Mouse (Mus musculus): Measurements from ENCODE around the gene Slc4a5. TPM values are rescaled to one million over a fixed set of nuclear protein-coding genes. Genes with fewer than 3 reads are reported as not detected.
A peak's percentile ranks its signal among the peaks of the same experiment; 100 is the strongest.

Slc4a5 gene
- polyA plus RNA-seq, 2 experiments = 0.52 to 1.4 TPM

- Histone ChIP-seq H3K9me3 (ENCODE audit: control insufficient read depth, low read length) (no peaks in the 10 kb centered on the region), H3K36me3 (replicated peaks; ENCODE audit: control insufficient read depth, insufficient read depth, low read depth) (no peaks in the 10 kb centered on the region), H3K4me2 (ENCODE audit: low read depth) (no peak overlapping the region), H3K27ac (no peak overlapping the region), H3K4me3 (ENCODE audit: insufficient read depth in 1 of 2, low read depth in 2 of 2, low read length in 2 of 2) (no peak overlapping the region), H3K27me3 (ENCODE audit: control insufficient read depth, insufficient read depth, low read length) (no peaks in the 10 kb centered on the region), H3K4me1 (replicated peaks; ENCODE audit: control insufficient read depth in 2 of 2, insufficient read depth in 2 of 2, low read length in 1 of 2) (no peaks in the 10 kb centered on the region), H3K9ac (replicated peaks) (no peak overlapping the region)
- 64% methylated on average over 7 of the region's 7 CpGs for WGBS (ENCODE audit: insufficient replicate concordance)
- TF ChIP-seq CTCF (IDR thresholded peaks at IDR 0.05; ENCODE audit: low read depth) (no peak), EP300 (IDR thresholded peaks at IDR 0.05; ENCODE audit: low read depth) (no peak)
- DNase-seq (ENCODE audit: low read depth in 3 of 3, low spot score in 3 of 3) (no peak), ATAC-seq (ENCODE audit: insufficient read depth) (no peak)
Measured at GRCm38 (mm10) chr6:83254242-83254641, 34.6 kb downstream of the Slc4a5 start.

- H3K27ac ChIP-seq = no peak overlapping the region
- H3K4me1 ChIP-seq (replicated peaks; ENCODE audit: control insufficient read depth in 2 of 2, insufficient read depth in 2 of 2, low read length in 1 of 2) = 0 out of 4 replicates have a peak, but pooled peaks cover 0 to 3% of the 10 kb centered on the region in 2 experiments
- H3K36me3 ChIP-seq (replicated peaks; ENCODE audit: control insufficient read depth, insufficient read depth, low read depth) = no peaks in the 10 kb centered on the region
- no peak for DNase-seq (ENCODE audit: low read depth in 3 of 3, low spot score in 3 of 3)
- H3K9ac ChIP-seq (replicated peaks) = no peak overlapping the region
- H3K9me3 ChIP-seq (ENCODE audit: control insufficient read depth, low read length) = no peaks in the 10 kb centered on the region
- no peak overlapping the region for H3K4me2 ChIP-seq (ENCODE audit: low read depth)
- H3K27me3 ChIP-seq (ENCODE audit: control insufficient read depth, insufficient read depth, low read length) = no peaks in the 10 kb centered on the region
- WGBS (ENCODE audit: insufficient replicate concordance) = 48% methylated on average over 1 of the region's 1 CpGs
- H3K4me3 ChIP-seq (ENCODE audit: insufficient read depth in 1 of 2, low read depth in 2 of 2, low read length in 2 of 2) = no peak overlapping the region
- no peak for ATAC-seq (ENCODE audit: insufficient read depth)
- no peak for TF ChIP-seq EP300 (IDR thresholded peaks at IDR 0.05; ENCODE audit: low read depth)
- TF ChIP-seq CTCF (IDR thresholded peaks at IDR 0.05; ENCODE audit: low read depth) = peak; percentile 41; the same call in 1 of the 2 replicates
Measured at GRCm38 (mm10) chr6:83264516-83264915, 44.9 kb downstream of the Slc4a5 start.

- Histone ChIP-seq H3K4me1 (replicated peaks; ENCODE audit: control insufficient read depth in 2 of 2, insufficient read depth in 2 of 2, low read length in 1 of 2) (0 out of 4 replicates have a peak, but pooled peaks cover 0 to 3% of the 10 kb centered on the region in 2 experiments), H3K27me3 (ENCODE audit: control insufficient read depth, insufficient read depth, low read length) (no peaks in the 10 kb centered on the region), H3K9me3 (ENCODE audit: control insufficient read depth, low read length) (no peaks in the 10 kb centered on the region), H3K27ac (no peak overlapping the region), H3K4me2 (ENCODE audit: low read depth) (no peak overlapping the region), H3K36me3 (replicated peaks; ENCODE audit: control insufficient read depth, insufficient read depth, low read depth) (no peaks in the 10 kb centered on the region), H3K9ac (replicated peaks) (no peak overlapping the region), H3K4me3 (ENCODE audit: insufficient read depth in 1 of 2, low read depth in 2 of 2, low read length in 2 of 2) (no peak overlapping the region)
- DNase-seq (ENCODE audit: low read depth in 3 of 3, low spot score in 3 of 3) (no peak), ATAC-seq (ENCODE audit: insufficient read depth) (no peak)
- TF ChIP-seq CTCF (IDR thresholded peaks at IDR 0.05; ENCODE audit: low read depth) = peak; percentile 74
- TF ChIP-seq EP300 (IDR thresholded peaks at IDR 0.05; ENCODE audit: low read depth) = no peak
Measured at GRCm38 (mm10) chr6:83265253-83265652, 45.6 kb downstream of the Slc4a5 start.

- no peak for DNase-seq (ENCODE audit: low read depth in 3 of 3, low spot score in 3 of 3)
- no peak overlapping the region for H3K4me2 ChIP-seq (ENCODE audit: low read depth)
- WGBS (ENCODE audit: insufficient replicate concordance) = 82% methylated on average over 4 of the region's 4 CpGs
Measured at GRCm38 (mm10) chr6:83265653-83266052, 46.0 kb downstream of the Slc4a5 start.

GRCm38 (mm10) chr6:83267616-83268015 is 48.0 kb downstream of the Slc4a5 start:
- no peak overlapping the region for H3K27ac ChIP-seq
- H3K4me1 ChIP-seq (replicated peaks; ENCODE audit: control insufficient read depth in 2 of 2, insufficient read depth in 2 of 2, low read length in 1 of 2) = 0 out of 4 replicates have a peak, but pooled peaks cover 0 to 3% of the 10 kb centered on the region in 2 experiments
- H3K27me3 ChIP-seq (ENCODE audit: control insufficient read depth, insufficient read depth, low read length) = no peaks in the 10 kb centered on the region
- 51% methylated on average over 4 of the region's 4 CpGs for WGBS (ENCODE audit: insufficient replicate concordance)
- TF ChIP-seq EP300 (IDR thresholded peaks at IDR 0.05; ENCODE audit: low read depth) (no peak), CTCF (IDR thresholded peaks at IDR 0.05; ENCODE audit: low read depth) (no peak)
- H3K4me3 ChIP-seq (ENCODE audit: insufficient read depth in 1 of 2, low read depth in 2 of 2, low read length in 2 of 2) = no peak overlapping the region
- H3K9ac ChIP-seq (replicated peaks) = no peak overlapping the region
- no peak overlapping the region; the same call in 1 of the 2 replicates for H3K4me2 ChIP-seq (ENCODE audit: low read depth)
- DNase-seq (ENCODE audit: low read depth in 3 of 3, low spot score in 3 of 3) (no peak), ATAC-seq (ENCODE audit: insufficient read depth) (no peak)
- H3K9me3 ChIP-seq (ENCODE audit: control insufficient read depth, low read length) = no peaks in the 10 kb centered on the region
- H3K36me3 ChIP-seq (replicated peaks; ENCODE audit: control insufficient read depth, insufficient read depth, low read depth) = no peaks in the 10 kb centered on the region

More at GRCm38 (mm10) chr6:83265653-83266052, 46.0 kb downstream of the Slc4a5 start:
- Histone ChIP-seq H3K4me1 (replicated peaks; ENCODE audit: control insufficient read depth in 2 of 2, insufficient read depth in 2 of 2, low read length in 1 of 2) (0 out of 4 replicates have a peak, but pooled peaks cover 0 to 3% of the 10 kb centered on the region in 2 experiments), H3K27ac (no peak overlapping the region), H3K9me3 (ENCODE audit: control insufficient read depth, low read length) (no peaks in the 10 kb centered on the region), H3K36me3 (replicated peaks; ENCODE audit: control insufficient read depth, insufficient read depth, low read depth) (no peaks in the 10 kb centered on the region), H3K9ac (replicated peaks) (no peak overlapping the region), H3K27me3 (ENCODE audit: control insufficient read depth, insufficient read depth, low read length) (no peaks in the 10 kb centered on the region), H3K4me3 (ENCODE audit: insufficient read depth in 1 of 2, low read depth in 2 of 2, low read length in 2 of 2) (no peak overlapping the region)
- no peak for ATAC-seq (ENCODE audit: insufficient read depth)
- TF ChIP-seq CTCF (IDR thresholded peaks at IDR 0.05; ENCODE audit: low read depth) (no peak), EP300 (IDR thresholded peaks at IDR 0.05; ENCODE audit: low read depth) (no peak)
